16 mouse cellular contexts compared by ENCODE assay signal in genomic region chr16:93721771-93722170, GRCm38 (mm10). TPM values are rescaled to one million over a fixed set of nuclear protein-coding genes. Genes with fewer than 3 reads are reported as not detected.
DNase-seq lines count a peak whose midpoint lies in the region; ATAC-seq and TF ChIP-seq lines count a peak whose summit lies in the region.
"Had no signal": no experiment of that assay in that cellular context is flagged by ENCODE, and none has a peak within 500 bp of the region (broad histone marks: within the 10 kb centered on the region; RNA-seq: fewer than 3 reads in every experiment).

No protein-coding gene starts in this region.

- no peak for TF ChIP-seq CTCF in lung, postnatal 0 days (IDR thresholded peaks at IDR 0.05)

- H3K27ac ChIP-seq in lung, postnatal 0 days (ENCODE audit: low read length) = 0 out of 2 replicates have a peak overlapping the region, but pooled peaks have one; percentile 33
- no peak overlapping the region for H3K27ac ChIP-seq in intestine, embryonic 16.5 days (ENCODE audit: low read length)
- H3K27ac ChIP-seq in forebrain, embryonic 13.5 days = no peak overlapping the region
- H3K27ac ChIP-seq: forebrain, embryonic 15.5 days; kidney, embryonic 15.5 days; limb, embryonic 15.5 days; neural tube, embryonic 13.5 days had no signal

- ATAC-seq in lung, postnatal 0 days = peak; percentile 76
- ATAC-seq in monocyte, adult 5-6 weeks (replicated peaks; ENCODE audit: insufficient number of reproducible peaks, low FRiP score, low TSS enrichment, poor library complexity, severe bottlenecking) = 0 out of 2 replicates have a peak, but pooled peaks have one; percentile 34
- ATAC-seq in intestine, embryonic 16.5 days = no peak
- ATAC-seq in forebrain, embryonic 13.5 days = no peak
- ATAC-seq: CD4-positive, CD25-positive, alpha-beta regulatory T cell, adult 4 months; forebrain, embryonic 15.5 days; inflammation-experienced regulatory T-cells, adult 6 months had no signal

- H3K36me3 ChIP-seq in lung, postnatal 0 days (ENCODE audit: insufficient read depth, low read length) = no peaks in the 10 kb centered on the region
- H3K36me3 ChIP-seq in intestine, embryonic 16.5 days (ENCODE audit: control insufficient read depth, insufficient read depth, low read length) = no peaks in the 10 kb centered on the region
- H3K36me3 ChIP-seq in forebrain, embryonic 13.5 days (ENCODE audit: poor library complexity, severe bottlenecking) = peaks cover 8% of the 10 kb centered on the region; the same call in 1 of the 2 replicates
- H3K36me3 ChIP-seq: kidney, embryonic 15.5 days had no signal

- H3K9ac ChIP-seq in lung, postnatal 0 days (replicated peaks; ENCODE audit: low read depth) = no peak overlapping the region
- no peak overlapping the region; the same call in 1 of the 2 replicates for H3K9ac ChIP-seq in intestine, embryonic 16.5 days (ENCODE audit: low read depth, low read length)
- H3K9ac ChIP-seq in forebrain, embryonic 13.5 days = no peak overlapping the region
- H3K9ac ChIP-seq: forebrain, embryonic 15.5 days; kidney, embryonic 15.5 days; limb, embryonic 15.5 days; neural tube, embryonic 13.5 days had no signal

- peaks cover 4% of the 10 kb centered on the region; the same call in 1 of the 2 replicates for H3K4me1 ChIP-seq in lung, postnatal 0 days (ENCODE audit: insufficient read depth, low read depth, low read length)
- peaks cover 7% of the 10 kb centered on the region for H3K4me1 ChIP-seq in intestine, embryonic 16.5 days (ENCODE audit: control insufficient read depth, insufficient read depth, low read length)
- H3K4me1 ChIP-seq in forebrain, embryonic 13.5 days = peaks cover 7% of the 10 kb centered on the region
- H3K4me1 ChIP-seq: kidney, embryonic 15.5 days had no signal

- TF ChIP-seq EP300 in lung, postnatal 0 days (IDR thresholded peaks at IDR 0.05) = no peak

- no peaks in the 10 kb centered on the region for H3K9me3 ChIP-seq in lung, postnatal 0 days (ENCODE audit: low read length)
- H3K9me3 ChIP-seq in intestine, embryonic 16.5 days (ENCODE audit: control insufficient read depth, low read length) = no peaks in the 10 kb centered on the region
- H3K9me3 ChIP-seq in forebrain, embryonic 13.5 days (replicated peaks) = no peaks in the 10 kb centered on the region
- H3K9me3 ChIP-seq: forebrain, embryonic 15.5 days; kidney, embryonic 15.5 days; limb, embryonic 15.5 days; neural tube, embryonic 13.5 days had no signal

- WGBS in lung, postnatal 0 days = 48% methylated on average over 5 of the region's 5 CpGs
- WGBS in intestine, embryonic 16.5 days = 87% methylated on average over 5 of the region's 5 CpGs
- WGBS in forebrain, embryonic 13.5 days = 83% methylated on average over 5 of the region's 5 CpGs

- peak; percentile 3 to 12 for DNase-seq in kidney, postnatal 36 days
- no peak for DNase-seq in kidney, postnatal 25 days
- DNase-seq in fat pad, adult 2 months (ENCODE audit: extremely low read depth, low read depth, low spot score) = peak; percentile 34
- peak; percentile 75 for DNase-seq in lung, postnatal 0 days (ENCODE audit: low spot score)
- DNase-seq: cerebellum, adult 11-12 months; heart, postnatal 4 days had no signal

- no peak overlapping the region for H3K4me3 ChIP-seq in lung, postnatal 0 days (ENCODE audit: low read depth, low read length)
- no peak overlapping the region for H3K4me3 ChIP-seq in intestine, embryonic 16.5 days (ENCODE audit: low read length)
- H3K4me3 ChIP-seq in forebrain, embryonic 13.5 days = no peak overlapping the region
- H3K4me3 ChIP-seq: forebrain, embryonic 15.5 days; kidney, embryonic 15.5 days; limb, embryonic 15.5 days; neural tube, embryonic 13.5 days had no signal

- no peaks in the 10 kb centered on the region for H3K27me3 ChIP-seq in lung, postnatal 0 days (replicated peaks; ENCODE audit: insufficient read depth, low read length)
- no peaks in the 10 kb centered on the region for H3K27me3 ChIP-seq in intestine, embryonic 16.5 days (replicated peaks; ENCODE audit: control insufficient read depth, insufficient read depth, low read length)
- H3K27me3 ChIP-seq in forebrain, embryonic 13.5 days = no peaks in the 10 kb centered on the region
- H3K27me3 ChIP-seq: forebrain, embryonic 15.5 days; kidney, embryonic 15.5 days; limb, embryonic 15.5 days; neural tube, embryonic 13.5 days had no signal

- no peak overlapping the region for H3K4me2 ChIP-seq in lung, postnatal 0 days (replicated peaks; ENCODE audit: low read depth, low read length)
- no peak overlapping the region for H3K4me2 ChIP-seq in intestine, embryonic 16.5 days (ENCODE audit: low read depth, low read length)
- no peak overlapping the region for H3K4me2 ChIP-seq in forebrain, embryonic 13.5 days
- H3K4me2 ChIP-seq: forebrain, embryonic 15.5 days; kidney, embryonic 15.5 days; limb, embryonic 15.5 days; neural tube, embryonic 13.5 days had no signal

RNA-seq across cellular contexts. Expression of gene Dop1b, which starts 10.1 kb away (rescaled TPM):
- 14.8 and 19.8 TPM in 2 replicates for polyA plus RNA-seq in lung, postnatal 0 days (2015; fragmentation: Nextera tagmentation; extraction: Ambion mirVana)
- total RNA-seq in monocyte, adult 5-6 weeks (2017) = 15.1 to 33.2 TPM (median 15.3 TPM) in 3 replicates
- polyA plus RNA-seq in intestine, embryonic 16.5 days (2015; fragmentation: Nextera tagmentation; extraction: Ambion mirVana) = 14.4 and 16.6 TPM in 2 replicates
- polyA plus RNA-seq in forebrain, embryonic 13.5 days (2015; fragmentation: Nextera tagmentation; extraction: Ambion mirVana) = 17.1 and 18.3 TPM in 2 replicates

RNA-seq across cellular contexts. Expression of gene Cbr3, which starts 38.8 kb away (rescaled TPM):
- 14.4 TPM in 2 replicates for polyA plus RNA-seq in lung, postnatal 0 days (2015; fragmentation: Nextera tagmentation; extraction: Ambion mirVana)
- total RNA-seq in monocyte, adult 5-6 weeks (2017) = 0.53 to 1.1 TPM (median 0.87 TPM) in 3 replicates
- 2.8 and 3.0 TPM in 2 replicates for polyA plus RNA-seq in intestine, embryonic 16.5 days (2015; fragmentation: Nextera tagmentation; extraction: Ambion mirVana)
- polyA plus RNA-seq in forebrain, embryonic 13.5 days (2015; fragmentation: Nextera tagmentation; extraction: Ambion mirVana) = 0.15 TPM in 1 of 2 replicates, not detected in the other
- total RNA-seq: MEL had no signal
- polyA plus RNA-seq: CD4-positive, CD25-positive, alpha-beta regulatory T cell, adult 4 months; inflammation-experienced regulatory T-cells, adult 6 months had no signal

Comparison
In these comparisons a context has a peak if more than half of its experiments do, and no peak if none do; other contexts are left out.
1. DNase-seq: peak in kidney, postnatal 36 days (2 of 2), fat pad, adult 2 months (single experiment) and lung, postnatal 0 days (single experiment); none in kidney, postnatal 25 days (0 of 2).
2. ATAC-seq: peak in lung, postnatal 0 days (single experiment) and monocyte, adult 5-6 weeks (single experiment); none in intestine, embryonic 16.5 days (single experiment) and forebrain, embryonic 13.5 days (single experiment).